Mouse (Mus musculus) erythroblast, embryonic 14.5 days (primary cell): ENCODE measurements at regions not wholly inside any gene's neighbourhood (a gene's known extent, or its start where the extent isn't known, plus 50 kb on each side); places are given as distances from the start of the nearest gene placed in this dataset.

Experiments
- GATA1 ChIP-seq: IDR thresholded peaks from 2 replicates; pipeline ENCODE4 v1.6.1; 2012; ENCODE audit warnings: low read length, inconsistent platforms, mixed read lengths
- TAL1 ChIP-seq: IDR thresholded peaks from 3 replicates; pipeline ENCODE4 v1.6.1; 2012; ENCODE audit warnings: low read length, inconsistent platforms, mixed read lengths

GRCm38 (mm10) chr11:111858111-111858510, 792.1 kb downstream of the Kcnj2 start:
- TF ChIP-seq GATA1 (no peak), TAL1 (no peak)
